ENCODE assay signal across 23 mouse cellular contexts in the genomic region with DNA sequence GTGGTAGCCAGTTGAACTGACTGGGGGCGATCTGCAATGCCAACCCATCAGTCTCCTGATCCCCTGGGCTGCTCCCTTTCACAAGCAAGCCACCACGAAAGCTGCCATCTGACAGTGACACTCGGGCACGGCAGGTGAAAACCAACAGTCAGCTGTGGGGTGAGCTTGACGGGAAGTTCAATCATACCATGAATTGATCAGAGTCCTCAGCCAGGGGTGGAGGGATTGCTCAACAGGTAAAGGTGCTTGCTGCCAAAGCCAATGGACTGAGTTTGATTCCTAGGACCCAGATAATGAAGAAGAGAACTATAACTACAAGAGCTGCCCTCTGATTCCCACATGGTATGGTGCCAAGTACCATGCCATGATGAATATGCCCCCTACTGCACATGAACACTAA. TPM values are rescaled to one million over a fixed set of nuclear protein-coding genes. Genes with fewer than 3 reads are reported as not detected.
DNase-seq lines count a peak whose midpoint lies in the region; ATAC-seq and TF ChIP-seq lines count a peak whose summit lies in the region.
"Had no signal": no experiment of that assay in that cellular context is flagged by ENCODE, and none has a peak within 500 bp of the region (broad histone marks: within the 10 kb centered on the region; RNA-seq: fewer than 3 reads in every experiment).

No protein-coding gene starts in this region.

- no peak for TF ChIP-seq CTCF in liver, adult 2 months (IDR thresholded peaks at IDR 0.05; ENCODE audit: low read depth, low read length)
- no peak for TF ChIP-seq CTCF in liver, postnatal 0 days (IDR thresholded peaks at IDR 0.05; ENCODE audit: low read depth)
- no peak for TF ChIP-seq CTCF in CH12.LX (conservative IDR thresholded peaks at IDR 0.05 in 1 of 2, IDR thresholded peaks at IDR 0.05 in 1 of 2; ENCODE audit: low read depth in 2 of 2, low read length in 2 of 2)

- no peaks in the 10 kb centered on the region for H3K79me2 ChIP-seq in liver, adult 2 months (ENCODE audit: control insufficient read depth, insufficient read depth, low read length)
- no peaks in the 10 kb centered on the region for H3K79me2 ChIP-seq in CH12.LX (replicated peaks; ENCODE audit: control insufficient read depth, extremely low read depth, insufficient read depth, poor library complexity, severe bottlenecking)

- H3K27me3 ChIP-seq in liver, adult 2 months (ENCODE audit: control insufficient read depth, insufficient read depth, low read length): no peaks in the 10 kb centered on the region
- peaks cover 42% of the 10 kb centered on the region for H3K27me3 ChIP-seq in liver, embryonic 12.5 days (replicated peaks)
- peaks cover 25% of the 10 kb centered on the region for H3K27me3 ChIP-seq in liver, postnatal 0 days (ENCODE audit: insufficient read depth, low read length)
- peaks cover 32% of the 10 kb centered on the region for H3K27me3 ChIP-seq in liver, embryonic 11.5 days (replicated peaks; ENCODE audit: control insufficient read depth, insufficient read depth, low read length)
- no peaks in the 10 kb centered on the region for H3K27me3 ChIP-seq in CH12.LX (replicated peaks)

- in situ Hi-C loops in CH12.LX (cut with MboI; ENCODE audit: low pct_ligation_motif_present, low pct_unique_long_range_greater_than_20kb, low sequenced_read_pairs): no loop called here

- dilution Hi-C loops in CH12.LX (cut with MboI; ENCODE audit: extremely low pct_ligation_motif_present, extremely low pct_unique_long_range_greater_than_20kb, low sequenced_read_pairs): no loop called here

- no peak for ATAC-seq in liver, embryonic 12.5 days
- ATAC-seq in liver, postnatal 0 days: peak; percentile 88
- no peak for ATAC-seq in liver, embryonic 11.5 days (replicated peaks; ENCODE audit: low FRiP score)
- ATAC-seq: activated CD4-positive, CD25-positive, alpha-beta regulatory T cell, adult 4 months; CD4-positive, CD25-positive, alpha-beta regulatory T cell, adult 4 months; Patski had no signal

- no peak for TF ChIP-seq EP300 in liver, postnatal 0 days (IDR thresholded peaks at IDR 0.05; ENCODE audit: low read depth)
- TF ChIP-seq EP300 in CH12.LX (IDR thresholded peaks at IDR 0.05; ENCODE audit: low read length): no peak

- peaks cover 11% of the 10 kb centered on the region for H3K4me1 ChIP-seq in liver, adult 2 months (ENCODE audit: control insufficient read depth, insufficient read depth, low read length)
- peaks cover 10% of the 10 kb centered on the region; the same call in 1 of the 2 replicates for H3K4me1 ChIP-seq in liver, embryonic 12.5 days
- 0 out of 2 replicates have a peak, but pooled peaks cover 2% of the 10 kb centered on the region for H3K4me1 ChIP-seq in liver, postnatal 0 days (ENCODE audit: insufficient read depth)
- H3K4me1 ChIP-seq in liver, embryonic 11.5 days (replicated peaks; ENCODE audit: control insufficient read depth, insufficient read depth, low read length): no peaks in the 10 kb centered on the region
- H3K4me1 ChIP-seq in CH12.LX (ENCODE audit: control insufficient read depth in 1 of 2, insufficient read depth in 2 of 2): peaks cover 0 to 5% of the 10 kb centered on the region in 2 experiments; a peak in 1 of 4 replicates

- 30% methylated on average over 5 of the region's 5 CpGs for WGBS in liver, adult 2 months
- WGBS in liver, embryonic 12.5 days (ENCODE audit: insufficient replicate concordance): 46% methylated on average over 5 of the region's 5 CpGs
- WGBS in liver, postnatal 0 days (ENCODE audit: insufficient replicate concordance): 59% methylated on average over 5 of the region's 5 CpGs
- 79% methylated on average over 5 of the region's 5 CpGs for WGBS in liver, embryonic 11.5 days

- TF ChIP-seq POLR2A in liver, adult 2 months (IDR thresholded peaks at IDR 0.05; ENCODE audit: extremely low read depth, insufficient read depth, low read length): no peak
- TF ChIP-seq POLR2A in CH12.LX (IDR thresholded peaks at IDR 0.05; ENCODE audit: low read depth, low read length): no peak

- peak overlapping the region; percentile 26; the same call in 1 of the 2 replicates for H3K9ac ChIP-seq in liver, adult 2 months (ENCODE audit: low read depth, low read length)
- H3K9ac ChIP-seq in liver, embryonic 12.5 days: no peak overlapping the region
- no peak overlapping the region for H3K9ac ChIP-seq in liver, postnatal 0 days (replicated peaks)
- H3K9ac ChIP-seq in liver, embryonic 11.5 days (ENCODE audit: low read depth, low read length): no peak overlapping the region
- no peak overlapping the region for H3K9ac ChIP-seq in CH12.LX (ENCODE audit: insufficient read depth, low read depth)

- H3K4me3 ChIP-seq in liver, adult 2 months (ENCODE audit: insufficient read depth, low read depth, low read length): no peak overlapping the region
- no peak overlapping the region for H3K4me3 ChIP-seq in liver, embryonic 12.5 days
- H3K4me3 ChIP-seq in liver, postnatal 0 days (ENCODE audit: low read depth, low read length): no peak overlapping the region
- no peak overlapping the region for H3K4me3 ChIP-seq in liver, embryonic 11.5 days (ENCODE audit: low read depth, low read length)
- H3K4me3 ChIP-seq in CH12.LX (replicated peaks in 1 of 3; ENCODE audit: low read depth in 2 of 3, low read length in 2 of 3, poor library complexity in 1 of 3): no peak overlapping the region

- H3K9me3 ChIP-seq in liver, embryonic 12.5 days (replicated peaks): no peaks in the 10 kb centered on the region
- no peaks in the 10 kb centered on the region for H3K9me3 ChIP-seq in liver, postnatal 0 days (ENCODE audit: low read length)
- H3K9me3 ChIP-seq in liver, embryonic 11.5 days (ENCODE audit: control insufficient read depth, low read length): no peaks in the 10 kb centered on the region
- no peaks in the 10 kb centered on the region for H3K9me3 ChIP-seq in CH12.LX (replicated peaks; ENCODE audit: low read length)
- H3K9me3 ChIP-seq: G1E had no signal

- no peaks in the 10 kb centered on the region for H3K36me3 ChIP-seq in liver, adult 2 months (ENCODE audit: control insufficient read depth, insufficient read depth, low read length)
- no peaks in the 10 kb centered on the region for H3K36me3 ChIP-seq in liver, embryonic 12.5 days
- no peaks in the 10 kb centered on the region for H3K36me3 ChIP-seq in liver, postnatal 0 days (replicated peaks; ENCODE audit: insufficient read depth, low read length)
- no peaks in the 10 kb centered on the region for H3K36me3 ChIP-seq in liver, embryonic 11.5 days (ENCODE audit: control insufficient read depth, insufficient read depth, low read length)
- no peaks in the 10 kb centered on the region for H3K36me3 ChIP-seq in CH12.LX (replicated peaks in 1 of 2; ENCODE audit: control insufficient read depth in 1 of 2, insufficient read depth in 1 of 2, low read length in 1 of 2)
- H3K36me3 ChIP-seq: G1E had no signal

- H3K27ac ChIP-seq in liver, adult 2 months (replicated peaks; ENCODE audit: insufficient read depth, low read depth, low read length): peak overlapping the region; percentile 82
- no peak overlapping the region for H3K27ac ChIP-seq in liver, embryonic 12.5 days
- H3K27ac ChIP-seq in liver, postnatal 0 days (ENCODE audit: low read depth): no peak overlapping the region
- no peak overlapping the region for H3K27ac ChIP-seq in liver, embryonic 11.5 days (ENCODE audit: low read depth, low read length)
- no peak overlapping the region for H3K27ac ChIP-seq in CH12.LX (ENCODE audit: insufficient read depth, low read depth)

- H3K4me2 ChIP-seq in liver, embryonic 12.5 days: no peak overlapping the region
- H3K4me2 ChIP-seq in liver, postnatal 0 days (ENCODE audit: low read depth, low read length): no peak overlapping the region
- H3K4me2 ChIP-seq in liver, embryonic 11.5 days: no peak overlapping the region
- 0 out of 2 replicates have a peak overlapping the region, but pooled peaks have one; percentile 44 for H3K4me2 ChIP-seq in CH12.LX (ENCODE audit: insufficient read depth, low read depth, poor library complexity, severe bottlenecking)

- TF ChIP-seq RAD21 in CH12.LX (IDR thresholded peaks at IDR 0.05; ENCODE audit: low read depth, low read length): no peak

- peak; percentile 93 for DNase-seq in liver, adult 2 months (ENCODE audit: extremely low read depth, low read depth, low spot score)
- DNase-seq in liver, postnatal 0 days: peak; percentile 49
- no peak for DNase-seq in liver, embryonic 11.5 days (ENCODE audit: low spot score)
- DNase-seq in CH12.LX (ENCODE audit: extremely low read depth): no peak
- no peak for DNase-seq in lung, adult 18-20 months
- DNase-seq: adrenal gland, adult 2 months; adrenal gland, adult 8-10 months; adrenal gland, postnatal 10 days; adrenal gland, postnatal 14 days; adrenal gland, postnatal 25 days; adrenal gland, postnatal 36 days; B cell, adult 2 months; cerebellum, adult 11 months; cerebellum, adult 11-12 months; cerebellum, adult 18-20 months; cerebellum, adult 2 months had no signal

TF ChIP-seq in CH12.LX, 34 proteins besides CTCF, POLR2A, EP300 and RAD21 (continues in another document):
- no peak for TF ChIP-seq BHLHE40 (IDR thresholded peaks at IDR 0.05; ENCODE audit: low read depth, low read length)
- TF ChIP-seq IRF4 (IDR thresholded peaks at IDR 0.05; ENCODE audit: low read depth, low read length): no peak
- no peak for TF ChIP-seq HCFC1 (IDR thresholded peaks at IDR 0.05; ENCODE audit: low read depth, low read length)
- no peak for TF ChIP-seq ZC3H11A (IDR thresholded peaks at IDR 0.05; ENCODE audit: low read depth, low read length)
- TF ChIP-seq USF1 (IDR thresholded peaks at IDR 0.05; ENCODE audit: low read depth, low read length): no peak
- TF ChIP-seq CHD2 (IDR thresholded peaks at IDR 0.05; ENCODE audit: low read length): no peak
- no peak for TF ChIP-seq UBTF (IDR thresholded peaks at IDR 0.05; ENCODE audit: low read depth, low read length)

RNA-seq across cellular contexts. Expression of a gene that starts 12.7 kb away (rescaled TPM):
- 36.3 and 40.1 TPM in 2 replicates for total RNA-seq in liver, adult 2 months (2014; rRNA removed)
- 39.2 and 42.4 TPM in 2 replicates for polyA plus RNA-seq in liver, adult 2 months (2012; rRNA removed)
- polyA plus RNA-seq in liver, embryonic 12.5 days (2016; fragmentation: Nextera tagmentation; extraction: Ambion mirVana): 38.3 and 47.5 TPM in 2 replicates
- polyA plus RNA-seq in liver, postnatal 0 days (2015; fragmentation: Nextera tagmentation; extraction: Ambion mirVana): 65.1 and 65.9 TPM in 2 replicates
- 64.4 and 70.2 TPM in 2 replicates for polyA plus RNA-seq in liver, embryonic 11.5 days (2014; fragmentation: Nextera tagmentation; extraction: Ambion mirVana)
- 54.3 and 55.3 TPM in 2 replicates for total RNA-seq in CH12.LX (2012; rRNA removed)
- total RNA-seq in CH12.LX (2014; rRNA removed): 93.0 and 93.5 TPM in 2 replicates
- polyA plus RNA-seq in CH12.LX (2012; ENCODE audit: insufficient read length, low read depth): 52.1 and 75.7 TPM in 2 replicates

RNA-seq across cellular contexts. Expression of a gene that starts 40.4 kb away (rescaled TPM):
- 8.1 and 8.2 TPM in 2 replicates for total RNA-seq in liver, adult 2 months (2014; rRNA removed)
- polyA plus RNA-seq in liver, adult 2 months (2012; rRNA removed): 1.8 and 4.9 TPM in 2 replicates
- polyA plus RNA-seq in liver, embryonic 12.5 days (2016; fragmentation: Nextera tagmentation; extraction: Ambion mirVana): 0.10 and 0.11 TPM in 2 replicates
- polyA plus RNA-seq in liver, postnatal 0 days (2015; fragmentation: Nextera tagmentation; extraction: Ambion mirVana): 0.84 and 0.93 TPM in 2 replicates
- polyA plus RNA-seq in liver, embryonic 11.5 days (2014; fragmentation: Nextera tagmentation; extraction: Ambion mirVana): 0.27 and 0.52 TPM in 2 replicates
- total RNA-seq in CH12.LX (2012; rRNA removed) (0.17 and 0.34 TPM in 2 replicates), CH12.LX (2014; rRNA removed) (0.14 and 0.28 TPM in 2 replicates)
- polyA plus RNA-seq in CH12.LX (2012; ENCODE audit: insufficient read length, low read depth): 0.71 and 0.76 TPM in 2 replicates
- total RNA-seq: MEL had no signal
- polyA plus RNA-seq: activated CD4-positive, CD25-positive, alpha-beta regulatory T cell, adult 4 months; C2C12; G1E had no signal

Comparison
In these comparisons a context has a peak if more than half of its experiments do, and no peak if none do; other contexts are left out.
1. DNase-seq: peak in liver, adult 2 months (single experiment) and liver, postnatal 0 days (single experiment); none in liver, embryonic 11.5 days (single experiment), CH12.LX (single experiment) and lung, adult 18-20 months (0 of 2).